Mouse (Mus musculus) heart, embryonic 11.5 days (tissue): ENCODE data around the gene Fcrla. TPM values are rescaled to one million over a fixed set of nuclear protein-coding genes. Genes with fewer than 3 reads are reported as not detected.

Source experiments
- ATAC-seq: fragments of 200-750 bp; cut with Nextera tagmentation; replicated peaks from 2 replicates; pipeline ENCODE4 v1.8.0; 2017; ENCODE audit warnings: moderate library complexity; ENCODE audit not compliant: insufficient number of reproducible peaks, low FRiP score, low TSS enrichment
- H3K27ac ChIP-seq: fragments of 300-500 bp; sonication (generic); 2 replicates; pipeline ENCODE4 v1.5.1; 2014; ENCODE audit warnings: mild to moderate bottlenecking, low read depth, low read length
- H3K27me3 ChIP-seq: fragments of 300-500 bp; sonication (generic); 2 replicates; pipeline ENCODE4 v1.6.1; 2014; ENCODE audit warnings: mild to moderate bottlenecking, low read length, mixed read lengths; ENCODE audit not compliant: control insufficient read depth, insufficient read depth
- H3K36me3 ChIP-seq: fragments of 300-500 bp; sonication (generic); 2 replicates; pipeline ENCODE4 v1.6.1; 2014; ENCODE audit warnings: mild to moderate bottlenecking, low read length, moderate library complexity, mixed read lengths; ENCODE audit not compliant: control insufficient read depth, insufficient read depth
- H3K4me1 ChIP-seq: fragments of 300-500 bp; sonication (generic); 2 replicates; pipeline ENCODE4 v1.6.1; 2014; ENCODE audit warnings: low read length; ENCODE audit not compliant: control insufficient read depth, insufficient read depth
- H3K4me2 ChIP-seq: fragments of 300-500 bp; sonication (generic); 2 replicates; pipeline ENCODE4 v1.6.1; 2014; ENCODE audit warnings: mild to moderate bottlenecking, moderate library complexity
- H3K4me3 ChIP-seq: fragments of 300-500 bp; sonication (generic); 2 replicates; pipeline ENCODE4 v1.5.1; 2014; ENCODE audit warnings: low read depth, low read length
- H3K9ac ChIP-seq: fragments of 300-500 bp; sonication (generic); 2 replicates; pipeline ENCODE4 v1.6.1; 2014; ENCODE audit warnings: mild to moderate bottlenecking, low read depth, low read length, moderate library complexity
- H3K9me3 ChIP-seq: fragments of 300-500 bp; sonication (generic); replicated peaks from 2 replicates; pipeline ENCODE4 v1.6.1; 2016; ENCODE audit warnings: low read length; ENCODE audit not compliant: control insufficient read depth
- WGBS: fragments of 180-500 bp; shearing (Covaris S2); extraction: QIAGEN DNeasy Blood & Tissue Kit; methylation state at CpG from one replicate; pipeline ENCODE4 v1.1.7; 2014; ENCODE audit not compliant: insufficient replicate concordance; 5-methylcytosine and 5-hydroxymethylcytosine counted together
- polyA plus RNA-seq: library from polyadenylated mRNA; unstranded; fragments of >200 nt; fragmentation: Nextera tagmentation; extraction: Ambion mirVana; gene quantifications from 2 replicates; pipeline ENCODE4 v1.2.1, GENCODE M21; 2014

Fcrla gene
- polyA plus RNA-seq, 1 experiment from 2014 or later: 0.36 TPM

GRCm38 (mm10) chr1:170889310-170889709 is 38.1 kb downstream of the Fcrla start:
- H3K9ac ChIP-seq: no peak overlapping the region
- H3K27me3 ChIP-seq: no peaks in the 10 kb centered on the region

GRCm38 (mm10) chr1:170886044-170886458 is 41.3 kb downstream of the Fcrla start:
- H3K4me2 ChIP-seq: no peak overlapping the region
- WGBS: 59% methylated on average over 6 of the region's 6 CpGs
- H3K4me1 ChIP-seq: peaks cover 4% of the 10 kb centered on the region; the same call in 1 of the 2 replicates
- H3K9ac ChIP-seq: no peak overlapping the region
- no peaks in the 10 kb centered on the region for H3K27me3 ChIP-seq
- H3K9me3 ChIP-seq: no peaks in the 10 kb centered on the region
- no peak overlapping the region for H3K27ac ChIP-seq
- no peak overlapping the region for H3K4me3 ChIP-seq
- no peaks in the 10 kb centered on the region for H3K36me3 ChIP-seq
- no peak for ATAC-seq

More at GRCm38 (mm10) chr1:170889310-170889709, 38.1 kb downstream of the Fcrla start:
- Histone ChIP-seq H3K9me3 (no peaks in the 10 kb centered on the region), H3K36me3 (no peaks in the 10 kb centered on the region), H3K4me1 (peaks cover 2% of the 10 kb centered on the region; the same call in 1 of the 2 replicates), H3K4me2 (no peak overlapping the region), H3K27ac (no peak overlapping the region), H3K4me3 (no peak overlapping the region)
- ATAC-seq: no peak
- WGBS: 80% methylated on average over 4 of the region's 4 CpGs

- Histone ChIP-seq H3K4me2 (peak within 1 kb of the TSS; percentile 90), H3K27me3 (no peaks in the 10 kb centered on the region), H3K9ac (peak within 1 kb of the TSS; percentile 91), H3K36me3 (0 out of 2 replicates have a peak, but pooled peaks cover 3% of the 10 kb centered on the region), H3K4me1 (peaks cover 4% of the 10 kb centered on the region; the same call in 1 of the 2 replicates), H3K27ac (peak within 1 kb of the TSS; percentile 71), H3K4me3 (peak within 1 kb of the TSS; percentile 92), H3K9me3 (no peaks in the 10 kb centered on the region)
- peak; percentile 83 for ATAC-seq
- under 1% methylated on average over 46 of the region's 46 CpGs for WGBS
Observed at GRCm38 (mm10) chr1:170884978-170885561, 42.3 kb downstream of the Fcrla start, which contains the start of the genes Gm26620 and Dusp12. TSS of gene Gm26620 (plus strand) at chr1:170885065. TSS of gene Dusp12 (minus strand) at chr1:170885540.

- peaks cover 4% of the 10 kb centered on the region; the same call in 1 of the 2 replicates for H3K36me3 ChIP-seq
- no peaks in the 10 kb centered on the region for H3K27me3 ChIP-seq
- H3K27ac ChIP-seq: no peak overlapping the region
- peak overlapping the region; percentile 90 for H3K4me2 ChIP-seq
- H3K9me3 ChIP-seq: no peaks in the 10 kb centered on the region
- H3K4me3 ChIP-seq: peak overlapping the region; percentile 92
- no peak for ATAC-seq
- 24% methylated on average over 8 of the region's 8 CpGs for WGBS
- peak overlapping the region; percentile 91 for H3K9ac ChIP-seq
- H3K4me1 ChIP-seq: peaks cover 4% of the 10 kb centered on the region; the same call in 1 of the 2 replicates
Observed at GRCm38 (mm10) chr1:170884390-170884789, 43.0 kb downstream of the Fcrla start.

GRCm38 (mm10) chr1:170882915-170883485 is 44.4 kb downstream of the Fcrla start:
- no peak for ATAC-seq
- Histone ChIP-seq H3K4me1 (peaks cover 4% of the 10 kb centered on the region; the same call in 1 of the 2 replicates), H3K27me3 (no peaks in the 10 kb centered on the region), H3K27ac (no peak overlapping the region), H3K4me3 (no peak overlapping the region), H3K36me3 (peaks cover 7% of the 10 kb centered on the region), H3K9me3 (no peaks in the 10 kb centered on the region), H3K4me2 (no peak overlapping the region), H3K9ac (no peak overlapping the region)
- 78% methylated on average over 5 of the region's 5 CpGs for WGBS

- no peak overlapping the region for H3K27ac ChIP-seq
- H3K9ac ChIP-seq: no peak overlapping the region
- no peaks in the 10 kb centered on the region for H3K27me3 ChIP-seq
- WGBS: 72% methylated on average over 5 of the region's 5 CpGs
- ATAC-seq: no peak
- peaks cover 9% of the 10 kb centered on the region for H3K36me3 ChIP-seq
- no peaks in the 10 kb centered on the region for H3K9me3 ChIP-seq
- H3K4me2 ChIP-seq: no peak overlapping the region
- no peaks in the 10 kb centered on the region for H3K4me1 ChIP-seq
- H3K4me3 ChIP-seq: no peak overlapping the region
Observed at GRCm38 (mm10) chr1:170876906-170877305, 50.5 kb downstream of the Fcrla start.

- Histone ChIP-seq H3K4me2 (no peak overlapping the region), H3K36me3 (peaks cover 7% of the 10 kb centered on the region), H3K4me3 (no peak overlapping the region), H3K4me1 (no peaks in the 10 kb centered on the region), H3K27me3 (no peaks in the 10 kb centered on the region), H3K27ac (no peak overlapping the region), H3K9me3 (no peaks in the 10 kb centered on the region), H3K9ac (no peak overlapping the region)
- WGBS: 82% methylated on average over 3 of the region's 3 CpGs
- ATAC-seq: no peak
Observed at GRCm38 (mm10) chr1:170875676-170876075, 51.7 kb downstream of the Fcrla start.

GRCm38 (mm10) chr1:170871961-170872360 is 55.4 kb downstream of the Fcrla start:
- H3K9ac ChIP-seq: no peak overlapping the region

More at GRCm38 (mm10) chr1:170871961-170872360, 55.4 kb downstream of the Fcrla start:
- no peak overlapping the region for H3K4me3 ChIP-seq
- no peaks in the 10 kb centered on the region for H3K4me1 ChIP-seq
- no peak for ATAC-seq
- 93% methylated on average over 2 of the region's 2 CpGs for WGBS
- no peaks in the 10 kb centered on the region for H3K27me3 ChIP-seq
- no peak overlapping the region for H3K27ac ChIP-seq
- no peak overlapping the region for H3K4me2 ChIP-seq
- no peaks in the 10 kb centered on the region for H3K9me3 ChIP-seq
- H3K36me3 ChIP-seq: 0 out of 2 replicates have a peak, but pooled peaks cover 2% of the 10 kb centered on the region
